Mouse (Mus musculus) spleen, adult 2 months (tissue): ENCODE measurements around the gene Gtf3c2.

Source experiments
- CTCF ChIP-seq: fragments of 200-500 bp; IDR thresholded peaks from 2 replicates; pipeline ENCODE4 v1.5.1; 2011; ENCODE audit warnings: mild to moderate bottlenecking, inconsistent platforms; ENCODE audit not compliant: insufficient read depth, insufficient read length, insufficient replicate concordance; ENCODE audit errors: extremely low read depth
- POLR2A ChIP-seq: fragments of 200-500 bp; IDR thresholded peaks from 2 replicates; pipeline ENCODE4 v1.6.1; 2011; ENCODE audit warnings: low read depth, low read length, inconsistent platforms

- TF ChIP-seq CTCF, result no peak
- no peak for TF ChIP-seq POLR2A
Measured at GRCm38 (mm10) chr5:31183678-31184077, 3.7 kb upstream of the Gtf3c2 start.
